Mouse (Mus musculus) frontal cortex, postnatal 25 days (tissue): Measurements from ENCODE around the gene Vmn2r24.
"Not testable (repeated sequence)": the region's sequence is repeated elsewhere in the genome, so short reads cannot be mapped to it uniquely, and the experiment has no call there.

Experiments
- DNase-seq, 2 experiments: peaks; one replicate each; pipeline ENCODE4 v3.0.0; 2022; ENCODE audit warnings: low spot score in 2 of 2

Gene Vmn2r24

DNA sequence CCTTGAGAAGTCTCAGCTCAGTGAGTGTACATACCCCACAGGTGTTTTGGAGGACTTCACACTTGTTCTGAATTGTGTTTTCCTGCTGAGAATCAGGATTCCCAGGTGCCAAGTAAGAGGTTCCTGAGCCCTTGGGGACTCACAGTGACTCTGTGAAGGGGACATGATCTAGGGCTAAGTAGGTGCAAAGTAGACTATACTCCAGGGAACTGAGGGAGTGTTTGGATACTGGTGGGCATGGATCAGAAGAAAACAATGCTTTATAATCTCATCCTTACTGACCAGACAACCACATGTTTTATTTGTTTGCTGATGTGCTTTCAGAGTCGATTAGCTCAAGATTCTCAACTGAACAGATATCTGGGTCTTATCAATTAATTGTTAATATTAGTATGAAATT is at the start of gene Vmn2r24:
Vmn2r24 (plus strand) TSS at position 301 of the 400 bp plus-strand sequence.
- no peak for DNase-seq

DNA sequence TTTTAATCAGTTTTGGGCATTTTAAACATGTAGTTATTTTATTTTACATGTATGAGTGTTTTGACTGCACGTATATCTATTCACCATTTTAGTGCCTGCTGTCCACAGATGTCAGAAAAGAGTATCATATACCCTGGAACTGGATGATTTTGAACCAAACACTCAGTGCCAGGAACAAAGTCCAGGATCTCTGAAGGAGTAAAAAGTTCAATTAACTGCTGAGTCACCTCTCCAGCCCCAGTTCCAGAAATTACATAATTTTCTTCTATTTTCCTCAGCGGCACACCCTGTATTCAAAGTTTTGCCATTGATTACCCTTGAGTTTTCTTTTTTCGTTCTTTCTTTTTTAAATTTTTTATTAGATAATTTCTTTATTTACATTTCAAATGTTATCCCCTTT is 8.6 kb upstream of the Vmn2r24 start:
- no peak for DNase-seq

GRCm38 (mm10) chr6:123784857-123785256 is 6.2 kb downstream of the Vmn2r24 start:
- DNase-seq, result no peak

DNA sequence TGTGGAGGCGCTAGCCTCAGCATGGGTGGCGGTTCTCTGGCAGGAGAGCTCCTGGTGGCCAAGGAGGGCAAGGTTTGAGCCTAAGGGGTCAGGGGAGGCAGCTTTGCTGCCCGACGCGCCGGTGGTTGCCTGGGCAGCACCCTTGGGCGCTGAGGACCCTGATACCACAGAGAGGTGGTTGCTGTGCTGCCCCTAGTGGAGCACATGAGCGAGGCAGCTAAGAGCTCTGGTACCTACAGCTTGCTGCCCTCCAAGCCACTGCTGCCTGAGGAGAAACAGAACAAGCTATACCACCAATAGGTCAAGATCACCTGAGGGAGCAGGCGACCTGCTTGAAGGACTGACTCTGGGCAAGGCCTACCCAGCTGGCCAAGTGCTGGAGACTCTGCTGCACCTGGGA is 15.1 kb downstream of the Vmn2r24 start:
- no peak for DNase-seq

DNA sequence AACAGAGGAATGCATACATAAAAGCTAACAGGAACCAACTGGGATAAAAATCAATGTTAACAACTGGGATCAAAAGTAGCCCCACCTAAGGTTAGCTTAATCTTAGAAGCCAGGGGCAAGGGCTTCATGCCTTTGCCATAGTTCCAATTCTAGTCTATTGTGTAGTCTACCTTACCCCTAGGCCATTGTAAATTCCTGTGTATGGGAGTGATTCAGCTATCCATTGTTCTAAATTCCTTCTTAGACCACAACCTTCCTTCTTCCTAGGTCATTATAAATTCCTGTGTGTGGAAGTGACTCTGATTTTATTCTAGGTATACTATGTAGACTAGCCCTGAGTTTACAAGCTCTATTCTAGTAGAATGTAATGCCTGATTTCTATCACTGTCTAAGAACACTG is 31.6 kb downstream of the Vmn2r24 start:
- not testable (repeated sequence) for DNase-seq

DNA sequence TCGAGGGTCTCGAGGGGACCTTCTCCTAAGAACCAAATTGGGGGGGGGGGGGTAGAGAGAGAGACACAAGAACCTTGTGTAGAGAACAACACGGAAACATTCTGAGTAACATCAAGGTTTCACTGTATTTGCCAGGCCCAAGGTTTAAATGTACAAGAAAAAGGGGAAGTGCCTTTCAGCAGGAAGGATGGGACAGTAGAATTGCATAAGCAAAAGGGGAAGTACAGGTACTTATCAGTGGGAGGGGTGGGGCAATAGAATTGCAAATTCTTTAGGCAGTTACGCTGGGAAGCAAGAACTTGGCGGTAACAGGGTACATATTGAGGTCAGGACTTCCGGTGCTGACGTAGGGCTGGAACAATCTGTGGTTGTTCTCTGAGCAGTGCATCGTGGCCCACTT is 41.3 kb downstream of the Vmn2r24 start:
- no peak for DNase-seq

DNA sequence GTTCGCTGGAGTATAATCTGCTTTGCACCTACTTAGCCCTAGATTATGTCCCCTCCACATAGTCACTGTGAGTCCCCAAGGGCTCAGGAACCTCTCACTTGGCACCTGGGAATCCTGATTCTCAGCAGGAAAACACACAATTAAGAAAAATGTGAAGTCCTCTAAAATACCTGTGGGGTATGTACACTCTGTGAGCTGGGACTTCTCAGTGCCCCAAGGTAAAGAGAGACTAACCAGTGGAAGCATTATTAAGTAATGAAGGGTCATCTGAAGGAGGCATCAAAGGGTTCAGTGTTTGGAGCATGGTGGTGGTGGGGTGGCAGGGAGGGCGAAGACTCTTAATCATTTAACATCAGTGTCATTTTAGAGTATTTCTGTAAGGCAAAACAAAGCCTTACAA is 74.7 kb downstream of the Vmn2r24 start, which contains the start of gene Vmn2r25:
Vmn2r25 (minus strand) TSS at position 101 of the 400 bp plus-strand sequence.
- not testable (repeated sequence) for DNase-seq
